In the genomic region with DNA sequence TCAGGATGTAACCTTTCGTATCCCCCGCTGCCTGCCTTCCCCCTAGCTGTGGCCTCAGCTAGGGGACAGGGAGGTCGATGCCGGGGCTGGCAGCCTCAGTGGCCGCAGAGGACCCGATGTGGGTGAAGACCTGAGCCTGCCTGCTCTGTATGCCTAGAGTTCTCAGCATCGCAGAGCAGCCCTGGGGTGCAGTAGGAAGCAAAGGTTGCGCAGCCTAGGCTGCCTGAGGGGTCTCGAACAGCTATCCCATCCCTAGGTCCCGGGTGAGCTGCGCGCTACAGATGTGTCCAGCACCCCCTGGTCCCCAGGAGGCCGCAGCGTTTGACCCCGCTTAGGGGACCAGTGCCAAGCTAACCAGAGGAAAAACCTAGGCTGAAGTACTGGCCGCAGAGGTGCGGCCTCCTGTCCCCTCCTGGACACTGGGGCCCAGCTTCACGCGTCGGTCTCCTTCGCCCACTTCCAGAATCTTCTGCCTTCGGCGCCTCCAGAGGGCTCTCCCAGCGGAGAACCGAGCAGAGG, we compare ENCODE assay signal across 14 mouse cellular contexts. TPM values are rescaled to one million over a fixed set of nuclear protein-coding genes. Genes with fewer than 3 reads are reported as not detected.
A peak's percentile ranks its signal among the peaks of the same experiment; 100 is the strongest.
DNase-seq lines count a peak whose midpoint lies in the region; ATAC-seq and TF ChIP-seq lines count a peak whose summit lies in the region.
"Had no signal": no experiment of that assay in that cellular context is flagged by ENCODE, and none has a peak within 500 bp of the region (broad histone marks: within the 10 kb centered on the region; RNA-seq: fewer than 3 reads in every experiment).

No protein-coding gene starts in this region.

- no peak overlapping the region for H3K9ac ChIP-seq in intestine, embryonic 15.5 days
- H3K9ac ChIP-seq in intestine, postnatal 0 days (ENCODE audit: low read depth, low read length), result no peak overlapping the region
- H3K9ac ChIP-seq in hindbrain, embryonic 14.5 days, result no peak overlapping the region
- no peak overlapping the region for H3K9ac ChIP-seq in midbrain, embryonic 15.5 days
- H3K9ac ChIP-seq: limb, embryonic 15.5 days had no signal

- peaks cover 3% of the 10 kb centered on the region for H3K4me1 ChIP-seq in intestine, embryonic 15.5 days (replicated peaks)
- no peaks in the 10 kb centered on the region for H3K4me1 ChIP-seq in intestine, postnatal 0 days (replicated peaks; ENCODE audit: control insufficient read depth, insufficient read depth, low read length)
- H3K4me1 ChIP-seq in hindbrain, embryonic 14.5 days (replicated peaks; ENCODE audit: control insufficient read depth, insufficient read depth, low read length), result peaks cover 4% of the 10 kb centered on the region
- H3K4me1 ChIP-seq in midbrain, embryonic 15.5 days, result peaks cover 9% of the 10 kb centered on the region

- H3K9me3 ChIP-seq in intestine, embryonic 15.5 days, result no peaks in the 10 kb centered on the region
- no peaks in the 10 kb centered on the region for H3K9me3 ChIP-seq in intestine, postnatal 0 days (ENCODE audit: control insufficient read depth)
- no peaks in the 10 kb centered on the region for H3K9me3 ChIP-seq in hindbrain, embryonic 14.5 days (ENCODE audit: control insufficient read depth, low read length)
- H3K9me3 ChIP-seq in midbrain, embryonic 15.5 days, result no peaks in the 10 kb centered on the region
- H3K9me3 ChIP-seq: limb, embryonic 15.5 days had no signal

- TF ChIP-seq CTCF in intestine, postnatal 0 days (IDR thresholded peaks at IDR 0.05; ENCODE audit: low read depth), result no peak

- peak; percentile 67 for DNase-seq in embryo, embryonic 10.5 days (ENCODE audit: low spot score)
- DNase-seq in hindbrain, embryonic 14.5 days (ENCODE audit: low spot score), result no peak
- no peak for DNase-seq in right cerebral cortex, postnatal 25 days
- DNase-seq in gastrocnemius, adult 18-20 months (ENCODE audit: low spot score), result no peak
- no peak for DNase-seq in heart, postnatal 4 days

- H3K27me3 ChIP-seq in intestine, embryonic 15.5 days (replicated peaks), result peaks cover 85% of the 10 kb centered on the region
- peaks cover 96% of the 10 kb centered on the region for H3K27me3 ChIP-seq in intestine, postnatal 0 days (replicated peaks; ENCODE audit: control insufficient read depth, insufficient read depth, low read length)
- peaks cover 94% of the 10 kb centered on the region for H3K27me3 ChIP-seq in hindbrain, embryonic 14.5 days (ENCODE audit: control insufficient read depth, insufficient read depth, low read length)
- peaks cover 85% of the 10 kb centered on the region for H3K27me3 ChIP-seq in midbrain, embryonic 15.5 days (replicated peaks)

- no peaks in the 10 kb centered on the region for H3K36me3 ChIP-seq in intestine, embryonic 15.5 days
- H3K36me3 ChIP-seq in intestine, postnatal 0 days (ENCODE audit: control insufficient read depth, insufficient read depth), result no peaks in the 10 kb centered on the region
- H3K36me3 ChIP-seq in hindbrain, embryonic 14.5 days (replicated peaks; ENCODE audit: control insufficient read depth, insufficient read depth), result no peaks in the 10 kb centered on the region
- no peaks in the 10 kb centered on the region for H3K36me3 ChIP-seq in midbrain, embryonic 15.5 days (replicated peaks)
- H3K36me3 ChIP-seq: limb, embryonic 15.5 days had no signal

- 7% methylated on average over 25 of the region's 25 CpGs for WGBS in intestine, embryonic 15.5 days
- 15% methylated on average over 25 of the region's 25 CpGs for WGBS in intestine, postnatal 0 days
- 2% methylated on average over 25 of the region's 25 CpGs for WGBS in hindbrain, embryonic 14.5 days
- 1% methylated on average over 25 of the region's 25 CpGs for WGBS in midbrain, embryonic 15.5 days

- H3K27ac ChIP-seq in intestine, embryonic 15.5 days, result no peak overlapping the region
- H3K27ac ChIP-seq in intestine, postnatal 0 days (ENCODE audit: low read depth, low read length), result no peak overlapping the region
- H3K27ac ChIP-seq in hindbrain, embryonic 14.5 days, result no peak overlapping the region
- H3K27ac ChIP-seq in midbrain, embryonic 15.5 days, result no peak overlapping the region
- H3K27ac ChIP-seq: layer of hippocampus, adult 2 months; limb, embryonic 15.5 days had no signal

- H3K4me2 ChIP-seq in intestine, embryonic 15.5 days (replicated peaks), result 0 out of 2 replicates have a peak overlapping the region, but pooled peaks have one; percentile 1
- H3K4me2 ChIP-seq in intestine, postnatal 0 days (replicated peaks; ENCODE audit: low read depth), result no peak overlapping the region
- peak overlapping the region; percentile 23 for H3K4me2 ChIP-seq in hindbrain, embryonic 14.5 days (replicated peaks)
- peak overlapping the region; percentile 21 for H3K4me2 ChIP-seq in midbrain, embryonic 15.5 days
- H3K4me2 ChIP-seq: limb, embryonic 15.5 days had no signal

- no peak overlapping the region for H3K4me3 ChIP-seq in intestine, embryonic 15.5 days (replicated peaks)
- no peak overlapping the region for H3K4me3 ChIP-seq in intestine, postnatal 0 days (ENCODE audit: low read depth, low read length)
- no peak overlapping the region for H3K4me3 ChIP-seq in hindbrain, embryonic 14.5 days (replicated peaks; ENCODE audit: low read length)
- no peak overlapping the region; the same call in 1 of the 2 replicates for H3K4me3 ChIP-seq in midbrain, embryonic 15.5 days
- H3K4me3 ChIP-seq: layer of hippocampus, adult 2 months; limb, embryonic 15.5 days; megakaryocyte, embryonic 14.5 days had no signal

- ATAC-seq in intestine, embryonic 15.5 days, result 0 out of 2 replicates have a peak, but pooled peaks have one; percentile 32
- no peak for ATAC-seq in intestine, postnatal 0 days
- no peak for ATAC-seq in hindbrain, embryonic 14.5 days (ENCODE audit: low FRiP score)
- ATAC-seq in midbrain, embryonic 15.5 days (replicated peaks), result 0 out of 2 replicates have a peak, but pooled peaks have one; percentile 38
- ATAC-seq: CD4-positive, CD25-positive, alpha-beta regulatory T cell, adult 4 months had no signal

RNA-seq across cellular contexts. Expression of a gene that starts 7.6 kb away (rescaled TPM):
- 1.8 and 2.3 TPM in 2 replicates for polyA plus RNA-seq in intestine, embryonic 15.5 days (2015; fragmentation: Nextera tagmentation; extraction: Ambion mirVana)
- polyA plus RNA-seq in intestine, postnatal 0 days (2015; fragmentation: Nextera tagmentation; extraction: Ambion mirVana), result 0.07 TPM in 1 of 2 replicates, not detected in the other
- polyA plus RNA-seq in hindbrain, embryonic 14.5 days (2014; fragmentation: Nextera tagmentation; extraction: Ambion mirVana), result 6.0 and 6.1 TPM in 2 replicates
- polyA plus RNA-seq in midbrain, embryonic 15.5 days (2015; fragmentation: Nextera tagmentation; extraction: Ambion mirVana), result 7.0 and 8.2 TPM in 2 replicates
- not detected for total RNA-seq in gastrocnemius, adult 18-20 months (2021)
- total RNA-seq in heart, postnatal 4 days (2021), result not detected
- total RNA-seq: gastrocnemius, postnatal 4 days; hematopoietic stem cell, adult 5-6 weeks had no signal
- polyA plus RNA-seq: CD4-positive, CD25-positive, alpha-beta regulatory T cell, adult 4 months had no signal

Comparison
In these comparisons a context has a peak if more than half of its experiments do, and no peak if none do; other contexts are left out.
1. ATAC-seq: peak in intestine, embryonic 15.5 days (single experiment) and midbrain, embryonic 15.5 days (single experiment); none in intestine, postnatal 0 days (single experiment) and hindbrain, embryonic 14.5 days (single experiment).